Mouse (Mus musculus) embryonic fibroblast, embryonic 13.5 days (primary cell): Measurements from ENCODE around the gene Ap1ar.

ENCODE experiments used
- CTCF ChIP-seq: IDR thresholded peaks from 2 replicates; pipeline ENCODE4 v1.5.1; 2011; ENCODE audit warnings: mild to moderate bottlenecking, control low read depth, low read length, moderate library complexity, borderline replicate concordance; ENCODE audit not compliant: insufficient read depth
- POLR2A ChIP-seq: IDR thresholded peaks from 2 replicates; pipeline ENCODE4 v1.6.1; 2011; ENCODE audit warnings: low read depth, mild to moderate bottlenecking, control low read depth, low read length, moderate library complexity

DNA sequence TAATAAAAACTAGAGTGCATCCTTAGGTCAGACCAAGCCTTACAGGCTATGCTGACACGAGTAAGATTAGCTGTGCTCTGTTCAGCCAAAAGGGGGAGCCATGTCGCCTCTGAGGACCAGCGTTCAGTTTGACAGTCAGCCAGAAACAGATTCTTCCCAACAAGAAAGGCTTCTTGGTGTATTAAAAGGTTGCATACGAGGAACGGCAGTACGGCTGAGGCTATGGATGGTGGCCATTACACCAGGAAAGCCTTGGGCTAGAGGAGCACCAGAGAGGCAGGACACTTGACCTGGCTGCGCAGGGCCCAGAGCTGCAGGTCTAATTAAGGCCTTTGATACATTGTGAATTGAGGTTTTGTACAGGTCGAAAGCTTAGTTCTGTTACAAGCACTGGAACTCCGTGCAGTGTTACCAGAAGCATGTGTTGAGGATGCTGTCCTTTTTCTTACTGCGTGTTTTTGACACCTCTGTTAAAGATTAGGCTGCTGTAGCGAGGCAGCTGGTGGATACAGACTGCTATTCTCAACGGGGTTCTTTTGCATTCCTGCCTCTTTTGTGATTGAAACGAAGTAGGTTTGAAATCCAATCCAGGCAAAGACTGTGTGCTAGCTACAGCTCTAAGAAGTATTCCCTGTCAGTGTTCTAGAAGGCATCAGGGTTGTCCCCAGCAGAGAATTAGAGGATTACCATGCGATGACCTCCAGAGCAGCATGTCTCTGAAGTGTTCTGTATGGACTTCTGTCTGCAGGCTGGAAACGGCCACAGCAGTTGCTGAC is 16.3 kb upstream of the Ap1ar start:
- TF ChIP-seq CTCF (peak; percentile 71; the same call in 1 of the 2 replicates), POLR2A (no peak)
